Mouse (Mus musculus): ENCODE data around the gene Gse1.

Gse1 gene

DNA sequence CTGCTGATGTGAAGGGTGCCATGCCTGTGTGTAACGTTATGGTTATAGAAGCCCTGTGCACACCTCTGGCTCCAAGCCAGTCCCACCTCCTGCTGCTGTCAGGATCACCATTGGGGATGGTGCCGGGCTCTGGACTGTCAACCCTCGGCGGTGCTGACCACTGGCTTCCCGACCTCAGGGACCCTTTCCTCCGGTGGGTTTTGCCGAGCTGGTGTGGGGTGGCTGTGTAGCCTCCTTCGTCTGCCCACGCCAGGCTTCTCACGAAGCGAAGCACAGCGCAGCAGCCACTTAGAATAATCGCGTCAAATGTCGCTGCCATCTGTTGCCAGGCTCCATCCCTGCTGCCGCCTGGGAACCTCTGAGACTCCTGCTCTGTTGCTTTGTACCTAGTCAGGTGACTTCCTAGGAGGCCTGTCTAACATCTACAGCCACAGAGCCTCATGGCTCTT is 320.1 kb downstream of the Gse1 start:
- Histone ChIP-seq H3K27me3 (ENCODE audit: control insufficient read depth, insufficient read depth, low read length, poor library complexity, severe bottlenecking) (no peaks in the 10 kb centered on the region), H3K36me3 (ENCODE audit: control insufficient read depth, insufficient read depth, low read length, poor library complexity, severe bottlenecking) (no peaks in the 10 kb centered on the region)
- no peak for DNase-seq (ENCODE audit: low read depth, low spot score)

DNA sequence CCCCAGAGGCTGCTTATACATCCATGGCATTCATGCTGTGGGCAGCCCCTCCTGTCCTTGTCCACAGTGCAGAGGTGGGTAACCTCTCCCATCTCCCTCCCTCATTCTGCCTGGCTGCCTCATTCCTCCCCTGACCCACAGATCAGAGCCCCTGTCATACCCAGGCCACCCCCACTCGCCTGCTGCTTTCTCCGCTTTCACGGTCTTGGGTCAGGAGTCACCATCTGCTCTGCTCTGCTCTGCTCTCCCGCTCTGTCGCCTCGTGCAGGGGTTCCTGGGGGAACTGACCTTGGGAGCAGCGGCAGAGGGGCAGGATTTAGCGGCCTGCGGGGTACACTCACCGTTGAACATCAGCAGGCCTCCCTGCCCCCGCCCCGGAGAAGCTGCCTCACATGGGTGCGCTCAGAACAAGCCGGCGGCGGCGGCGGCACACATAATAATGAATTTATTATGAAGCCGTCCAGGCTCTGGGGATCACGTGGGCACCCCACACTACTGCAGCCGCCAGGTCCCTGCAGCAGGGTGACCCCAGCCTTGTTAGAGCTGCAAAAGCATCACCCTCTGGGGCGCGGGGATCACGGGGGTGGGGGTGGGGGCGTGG is 321.2 kb downstream of the Gse1 start:
- Histone ChIP-seq H3K27me3 (ENCODE audit: control insufficient read depth, insufficient read depth, low read length, poor library complexity, severe bottlenecking) (no peaks in the 10 kb centered on the region), H3K36me3 (ENCODE audit: control insufficient read depth, insufficient read depth, low read length, poor library complexity, severe bottlenecking) (no peaks in the 10 kb centered on the region)
- no peak for DNase-seq (ENCODE audit: low read depth, low spot score)

DNA sequence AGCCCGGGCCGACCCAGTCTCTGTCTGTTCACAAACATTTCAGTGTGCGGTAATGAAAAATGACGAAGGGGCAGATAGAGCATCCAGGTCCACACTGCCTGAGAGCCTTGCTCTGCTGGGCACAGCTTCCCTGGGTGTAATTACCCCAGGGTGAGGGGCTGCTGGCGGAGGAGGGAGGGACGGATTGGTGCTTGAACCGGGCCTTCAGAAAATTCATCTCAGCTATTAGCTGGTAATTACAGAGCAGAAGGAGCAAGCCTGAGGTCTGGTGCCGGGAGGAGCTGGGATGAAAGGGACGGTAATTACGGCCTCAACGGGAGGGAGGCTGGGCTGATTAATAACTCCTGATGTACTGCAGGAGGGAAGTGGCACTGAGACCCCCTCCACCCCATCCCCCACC is 321.7 kb downstream of the Gse1 start:
- H3K27me3 ChIP-seq (ENCODE audit: control insufficient read depth, insufficient read depth, low read length, poor library complexity, severe bottlenecking), result no peaks in the 10 kb centered on the region
- DNase-seq (ENCODE audit: low read depth, low spot score), result no peak
- no peaks in the 10 kb centered on the region for H3K36me3 ChIP-seq (ENCODE audit: control insufficient read depth, insufficient read depth, low read length, poor library complexity, severe bottlenecking)

DNA sequence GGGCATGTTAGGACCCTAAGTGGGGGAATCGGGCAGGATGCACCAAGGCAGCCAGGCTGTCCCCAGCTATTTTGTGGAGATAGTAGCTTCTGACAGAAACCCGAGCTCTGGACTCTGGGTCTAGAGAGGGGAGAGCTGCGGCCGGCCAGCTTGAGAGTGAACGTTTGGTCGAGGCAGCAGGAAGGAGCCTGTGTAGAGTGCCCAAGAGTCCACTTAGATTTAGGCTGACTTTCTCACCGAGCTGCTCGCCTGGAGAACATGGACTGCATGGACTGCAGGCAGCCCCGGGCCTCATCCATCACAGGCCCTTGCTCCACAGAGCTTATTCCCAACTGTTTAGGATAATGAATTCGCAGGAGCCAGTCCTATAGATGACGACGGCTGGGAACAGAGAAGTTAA is 322.2 kb downstream of the Gse1 start:
- no peaks in the 10 kb centered on the region for H3K27me3 ChIP-seq (ENCODE audit: control insufficient read depth, insufficient read depth, low read length, poor library complexity, severe bottlenecking)
- no peaks in the 10 kb centered on the region for H3K36me3 ChIP-seq (ENCODE audit: control insufficient read depth, insufficient read depth, low read length, poor library complexity, severe bottlenecking)
- DNase-seq (ENCODE audit: low read depth, low spot score), result no peak

DNA sequence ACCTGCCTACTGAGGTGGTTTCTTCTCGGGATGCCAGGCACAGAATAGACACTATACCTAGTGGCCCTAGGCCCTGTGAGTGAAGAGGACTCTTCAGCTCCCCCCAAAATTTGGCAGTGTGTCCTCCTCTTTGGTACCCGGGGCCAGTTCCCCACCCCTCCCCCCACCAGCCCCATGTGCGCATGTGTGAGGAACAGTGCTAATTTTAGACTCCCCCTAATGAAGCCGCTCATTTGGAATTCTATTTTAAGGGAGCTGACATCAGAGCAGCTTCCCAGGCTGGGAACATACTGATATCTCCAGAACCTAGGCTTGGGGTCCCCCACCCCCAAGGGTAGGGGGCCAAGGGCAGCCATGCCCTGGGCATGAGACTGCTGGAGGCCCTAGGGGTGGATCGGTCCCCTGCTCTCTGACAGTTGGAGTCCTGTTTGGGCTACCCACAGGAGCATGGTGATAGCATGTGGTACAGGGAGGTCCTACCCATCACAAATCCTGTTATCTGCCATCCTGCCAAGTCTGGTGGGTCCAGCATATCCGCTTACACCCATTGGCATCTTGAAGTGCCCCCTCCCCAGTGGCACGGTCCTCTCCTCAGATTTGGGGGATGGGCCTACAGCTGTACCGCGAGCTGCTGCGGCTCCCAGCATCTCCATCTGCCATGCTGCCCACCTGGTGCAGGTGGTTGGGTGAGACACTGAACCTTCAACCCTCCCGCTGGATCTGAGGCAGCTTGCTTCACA is 322.9 kb downstream of the Gse1 start:
- peaks cover 2% of the 10 kb centered on the region; the same call in 1 of the 2 replicates for H3K36me3 ChIP-seq (ENCODE audit: control insufficient read depth, insufficient read depth, low read length, poor library complexity, severe bottlenecking)
- H3K27me3 ChIP-seq (ENCODE audit: control insufficient read depth, insufficient read depth, low read length, poor library complexity, severe bottlenecking), result no peaks in the 10 kb centered on the region
- DNase-seq (ENCODE audit: low read depth, low spot score), result no peak

DNA sequence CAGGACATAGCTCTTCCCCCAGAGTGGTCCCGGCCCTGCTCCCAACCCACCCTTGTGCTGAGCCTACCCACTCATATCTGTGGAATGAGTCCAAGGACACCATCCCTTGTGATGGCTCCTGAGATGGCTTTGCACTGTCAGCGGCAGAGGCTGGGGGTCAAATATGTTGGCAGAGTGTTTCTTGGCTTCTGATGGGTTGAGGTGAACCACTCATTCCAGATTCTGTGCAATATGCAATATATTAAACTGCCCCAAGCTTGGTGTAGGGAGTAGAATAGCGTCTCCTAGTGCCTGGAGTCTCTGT is 323.4 kb downstream of the Gse1 start:
- Histone ChIP-seq H3K27me3 (ENCODE audit: control insufficient read depth, insufficient read depth, low read length, poor library complexity, severe bottlenecking) (no peaks in the 10 kb centered on the region), H3K36me3 (ENCODE audit: control insufficient read depth, insufficient read depth, low read length, poor library complexity, severe bottlenecking) (peaks cover 2% of the 10 kb centered on the region; the same call in 1 of the 2 replicates)
- no peak for DNase-seq (ENCODE audit: low read depth, low spot score)

DNA sequence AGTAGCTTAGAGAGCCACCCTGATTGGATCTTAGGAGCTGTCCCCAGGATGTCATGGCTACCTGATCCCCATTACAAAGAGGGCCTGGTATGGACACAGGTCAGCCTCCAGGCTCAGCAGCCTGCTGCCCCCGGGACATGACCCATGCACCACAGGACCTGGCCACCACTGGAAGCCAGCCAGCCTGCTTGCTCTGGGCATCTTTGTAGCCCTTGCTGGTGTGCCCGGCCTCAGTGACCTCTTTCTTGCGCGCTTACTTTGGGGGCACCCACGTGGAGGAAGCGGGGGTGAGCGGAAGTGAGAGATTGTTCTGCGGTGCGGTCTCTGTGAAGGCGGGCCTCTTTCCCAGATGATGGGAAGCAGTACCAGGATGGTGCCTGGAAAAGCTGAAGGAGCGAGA is 324.3 kb downstream of the Gse1 start:
- Histone ChIP-seq H3K27me3 (ENCODE audit: control insufficient read depth, insufficient read depth, low read length, poor library complexity, severe bottlenecking) (no peaks in the 10 kb centered on the region), H3K36me3 (ENCODE audit: control insufficient read depth, insufficient read depth, low read length, poor library complexity, severe bottlenecking) (peaks cover 2% of the 10 kb centered on the region; the same call in 1 of the 2 replicates)
- DNase-seq (ENCODE audit: low read depth, low spot score), result no peak

DNA sequence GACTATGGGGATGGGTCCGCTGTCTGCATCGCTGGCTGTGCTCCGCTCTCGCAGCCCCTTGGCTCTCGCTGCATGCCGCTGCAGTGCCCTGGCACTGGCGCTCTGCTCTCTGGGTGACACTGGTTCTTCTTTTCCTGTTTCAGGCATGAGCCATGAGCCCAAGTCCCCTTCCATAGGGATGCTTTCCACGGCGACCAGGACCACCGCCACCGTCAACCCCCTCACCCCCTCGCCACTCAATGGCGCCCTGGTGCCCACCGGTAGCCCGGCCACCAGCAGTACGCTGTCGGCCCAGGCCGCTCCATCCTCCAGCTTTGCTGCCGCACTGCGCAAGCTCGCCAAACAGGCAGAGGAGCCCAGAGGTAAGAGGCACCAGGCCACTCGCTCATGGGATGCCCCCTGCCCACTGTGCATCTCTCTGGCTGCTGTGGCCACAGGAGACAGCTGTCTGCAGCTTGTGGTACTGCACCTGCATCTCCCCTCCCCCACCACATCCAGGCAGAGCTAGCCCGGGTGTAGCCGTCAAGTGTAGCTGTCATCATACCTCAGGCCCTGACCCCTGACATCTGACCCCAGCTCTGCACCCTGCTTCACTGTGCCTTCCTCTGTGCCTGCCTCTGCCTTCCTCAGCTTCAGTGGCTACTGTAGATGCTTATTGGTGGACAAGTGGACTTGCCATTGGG is 325.3 kb downstream of the Gse1 start:
- Histone ChIP-seq H3K36me3 (ENCODE audit: control insufficient read depth, insufficient read depth, low read length, poor library complexity, severe bottlenecking) (peaks cover 2% of the 10 kb centered on the region; the same call in 1 of the 2 replicates), H3K27me3 (ENCODE audit: control insufficient read depth, insufficient read depth, low read length, poor library complexity, severe bottlenecking) (no peaks in the 10 kb centered on the region)
- DNase-seq (ENCODE audit: low read depth, low spot score), result no peak

DNA sequence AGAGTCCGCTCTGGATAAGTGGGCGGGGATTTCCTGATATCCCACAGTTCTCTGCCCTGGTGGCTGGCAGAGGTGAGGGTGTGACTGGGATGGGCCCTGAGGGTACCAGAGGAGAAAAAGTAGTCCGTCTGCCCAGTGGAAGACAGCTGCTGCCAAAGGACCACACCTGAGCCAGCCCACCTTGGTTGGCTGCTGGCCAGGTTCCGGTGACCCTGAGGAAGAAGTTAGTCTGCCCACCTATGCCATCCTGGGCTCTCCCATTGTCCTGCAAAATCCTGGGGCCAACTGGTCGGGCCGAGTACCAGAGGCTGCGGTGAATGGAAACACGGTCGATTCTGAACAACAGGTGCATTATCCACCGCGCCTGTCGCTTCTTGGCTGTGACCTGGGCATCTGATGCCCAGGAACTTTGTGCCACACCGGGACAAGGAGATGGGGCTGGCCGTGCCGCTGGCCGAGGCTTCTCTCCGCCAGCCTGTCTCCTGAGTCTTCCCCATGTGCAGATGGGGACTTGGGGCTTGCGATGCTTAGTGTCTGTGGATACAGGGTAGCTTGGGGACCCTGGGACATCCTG is 326.3 kb downstream of the Gse1 start:
- peaks cover 2% of the 10 kb centered on the region; the same call in 1 of the 2 replicates for H3K36me3 ChIP-seq (ENCODE audit: control insufficient read depth, insufficient read depth, low read length, poor library complexity, severe bottlenecking)
- no peak for DNase-seq (ENCODE audit: low read depth, low spot score)
- no peaks in the 10 kb centered on the region for H3K27me3 ChIP-seq (ENCODE audit: control insufficient read depth, insufficient read depth, low read length, poor library complexity, severe bottlenecking)

DNA sequence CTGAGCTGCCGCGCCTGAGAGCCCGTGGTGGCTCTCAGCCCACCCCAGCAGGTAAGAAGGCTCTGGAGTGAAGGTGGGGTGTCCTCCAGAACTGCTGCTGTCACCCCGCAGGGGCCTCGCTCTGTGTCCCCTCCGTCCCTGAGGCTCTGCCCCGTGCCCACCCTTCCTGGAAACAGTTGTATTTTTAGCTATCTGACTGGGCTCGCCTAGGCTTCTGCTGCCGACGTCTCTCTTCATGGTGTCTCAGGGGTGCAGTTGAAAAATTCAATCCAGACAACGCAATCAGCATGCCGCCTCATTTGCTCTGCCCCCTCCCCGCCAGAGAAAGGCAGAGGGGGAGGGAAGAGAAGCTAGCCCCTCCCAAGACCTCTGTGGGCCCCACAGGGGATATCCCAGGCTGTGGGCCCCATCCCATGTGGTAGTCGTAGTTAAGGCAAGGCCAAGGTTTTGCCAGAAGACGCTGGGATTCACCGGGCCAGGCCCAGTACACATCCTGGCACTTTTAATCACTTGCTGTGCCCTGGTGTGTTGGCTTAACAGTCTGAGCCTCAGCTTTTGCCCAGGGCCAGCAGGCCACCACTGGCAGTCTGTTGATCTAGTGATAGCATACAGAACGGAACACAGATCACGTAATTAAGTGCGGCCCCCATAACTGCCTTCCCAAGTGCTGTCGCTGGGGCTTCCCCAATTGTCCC is 328.1 kb downstream of the Gse1 start:
- no peak for DNase-seq (ENCODE audit: low read depth, low spot score)
- Histone ChIP-seq H3K36me3 (ENCODE audit: control insufficient read depth, insufficient read depth, low read length, poor library complexity, severe bottlenecking) (peaks cover 4% of the 10 kb centered on the region), H3K27me3 (ENCODE audit: control insufficient read depth, insufficient read depth, low read length, poor library complexity, severe bottlenecking) (no peaks in the 10 kb centered on the region)

DNA sequence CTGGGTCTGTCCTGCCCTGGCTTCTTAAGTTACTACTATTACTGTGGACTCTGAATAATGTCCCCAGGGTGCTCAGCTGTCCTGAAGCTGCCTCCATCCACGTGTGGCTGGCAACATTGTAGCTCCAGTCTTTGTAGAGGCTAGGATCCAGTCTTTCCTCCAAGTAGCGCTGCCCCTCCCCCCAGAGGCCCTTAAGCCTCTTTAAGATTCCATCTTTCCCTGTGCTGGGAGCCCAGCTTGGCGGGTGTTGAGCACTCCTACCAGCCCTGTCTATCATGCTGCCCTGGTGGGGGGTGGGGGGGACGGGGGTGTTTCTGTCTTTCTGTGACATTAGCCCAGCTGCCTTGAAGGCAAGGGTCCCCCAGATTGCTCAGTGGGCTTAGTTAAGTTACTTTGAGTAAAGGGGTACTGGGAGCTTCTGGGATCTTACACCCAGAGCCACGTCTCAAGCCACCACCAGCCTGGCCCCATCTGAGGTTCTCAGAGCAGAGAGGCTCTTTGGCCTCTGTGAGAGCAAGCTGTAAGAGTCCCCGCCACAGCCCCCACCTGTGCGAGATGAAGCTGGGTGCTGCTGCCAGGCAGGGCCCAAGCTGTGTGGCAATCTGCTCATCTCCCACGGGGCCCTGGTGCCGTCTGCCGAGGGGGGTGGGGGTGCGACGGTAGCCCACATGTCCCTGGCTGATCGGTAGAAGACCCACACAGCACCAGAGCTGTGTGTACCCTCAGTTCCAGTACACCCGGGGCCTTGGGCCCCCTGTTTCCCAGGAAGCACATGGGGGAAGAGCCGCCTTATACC is 329.1 kb downstream of the Gse1 start:
- no peaks in the 10 kb centered on the region for H3K27me3 ChIP-seq (ENCODE audit: control insufficient read depth, insufficient read depth, low read length, poor library complexity, severe bottlenecking)
- peaks cover 4% of the 10 kb centered on the region for H3K36me3 ChIP-seq (ENCODE audit: control insufficient read depth, insufficient read depth, low read length, poor library complexity, severe bottlenecking)
- no peak for DNase-seq (ENCODE audit: low read depth, low spot score)

DNA sequence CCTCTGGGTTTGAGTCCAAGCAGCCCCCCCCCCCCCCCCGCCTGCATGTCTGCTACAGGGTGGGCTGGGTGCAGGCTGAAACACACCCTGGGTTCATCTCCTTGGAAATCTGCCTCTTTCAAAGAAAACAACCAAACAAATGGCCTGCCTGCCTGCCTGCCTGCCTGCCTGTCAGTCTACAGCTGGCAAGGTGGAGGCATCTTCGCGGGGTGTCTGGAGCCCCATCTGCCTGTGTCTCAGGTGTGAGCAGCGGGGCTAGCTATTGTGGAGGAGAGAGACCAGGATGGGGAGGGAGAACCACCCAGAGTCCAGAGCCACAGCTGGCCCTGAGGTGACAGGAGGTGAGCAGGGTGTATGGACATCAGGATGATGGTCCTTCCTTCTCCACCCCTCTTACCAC is 329.9 kb downstream of the Gse1 start:
- DNase-seq (ENCODE audit: low read depth, low spot score), result no peak
- no peaks in the 10 kb centered on the region for H3K27me3 ChIP-seq (ENCODE audit: control insufficient read depth, insufficient read depth, low read length, poor library complexity, severe bottlenecking)
- peaks cover 4% of the 10 kb centered on the region for H3K36me3 ChIP-seq (ENCODE audit: control insufficient read depth, insufficient read depth, low read length, poor library complexity, severe bottlenecking)

DNA sequence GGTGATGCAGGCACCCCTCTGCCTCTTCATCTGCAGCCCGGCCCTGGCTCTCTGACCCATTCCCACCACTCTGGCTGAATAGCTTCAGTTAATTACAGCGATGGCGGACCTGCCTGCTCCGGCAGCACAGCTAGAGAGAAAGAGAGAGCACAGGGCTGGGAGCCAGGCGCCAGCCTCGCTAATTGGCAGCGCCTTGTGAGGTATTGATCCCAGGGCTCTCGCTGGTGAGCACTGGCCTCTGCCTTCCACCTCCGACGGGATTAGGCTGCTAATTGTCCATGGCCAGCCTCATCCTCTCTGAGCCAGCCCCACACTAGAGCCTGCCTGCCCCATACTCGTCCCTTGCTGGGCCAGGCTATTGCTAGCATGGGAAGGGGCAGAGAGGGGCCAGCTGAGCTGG is 331.4 kb downstream of the Gse1 start:
- Histone ChIP-seq H3K27me3 (ENCODE audit: control insufficient read depth, insufficient read depth, low read length, poor library complexity, severe bottlenecking) (no peaks in the 10 kb centered on the region), H3K36me3 (ENCODE audit: control insufficient read depth, insufficient read depth, low read length, poor library complexity, severe bottlenecking) (peaks cover 4% of the 10 kb centered on the region)
- no peak for DNase-seq (ENCODE audit: low read depth, low spot score)

DNA sequence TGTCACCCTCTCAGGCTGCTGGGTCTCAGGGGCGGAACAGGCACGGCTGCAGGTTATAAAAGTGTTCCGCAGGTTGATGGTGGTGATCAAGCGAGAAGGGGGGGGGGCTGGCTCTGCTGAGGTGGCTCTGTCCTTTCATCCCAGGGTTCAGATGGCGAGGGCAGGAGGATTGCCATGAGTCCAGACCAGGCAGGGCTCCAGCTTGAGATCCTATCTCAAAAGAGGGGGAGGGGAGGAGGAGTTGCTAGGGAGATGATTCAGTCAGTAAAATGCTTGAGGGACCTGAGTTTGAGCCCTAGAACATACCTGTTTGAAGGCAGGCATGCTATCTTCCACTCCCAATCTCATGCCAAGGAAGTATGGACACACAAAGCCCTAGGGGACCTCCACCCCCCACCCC is 332.3 kb downstream of the Gse1 start:
- no peak for DNase-seq (ENCODE audit: low read depth, low spot score)
- Histone ChIP-seq H3K36me3 (ENCODE audit: control insufficient read depth, insufficient read depth, low read length, poor library complexity, severe bottlenecking) (peaks cover 4% of the 10 kb centered on the region), H3K27me3 (ENCODE audit: control insufficient read depth, insufficient read depth, low read length, poor library complexity, severe bottlenecking) (no peaks in the 10 kb centered on the region)

All from splenic B cell, adult 2 months (primary cell).